Mouse (Mus musculus) c-Kit-positive CD71-positive TER-119-negative erythroid progenitor cells, embryonic 14.5 days (primary cell): ENCODE measurements around the gene Sash1.

Source experiments
- DNase-seq: peaks from one replicate; pipeline ENCODE4 v3.0.0-alpha.2; 2013; ENCODE audit warnings: low read depth

The Sash1 gene

GRCm38 (mm10) chr10:8682341-8682740 is 203.5 kb downstream of the Sash1 start:
- no peak for DNase-seq

GRCm38 (mm10) chr10:8676722-8677121 is 209.1 kb downstream of the Sash1 start:
- DNase-seq: no peak
